Mouse (Mus musculus): ENCODE results near the gene Mcrip2. TPM values are rescaled to one million over a fixed set of nuclear protein-coding genes. Genes with fewer than 3 reads are reported as not detected.
"Not testable (repeated sequence)": the region's sequence is repeated elsewhere in the genome, so short reads cannot be mapped to it uniquely, and the experiment has no call there.

Mcrip2 gene
- polyA plus RNA-seq, 1 experiment, result 36.7 TPM

DNA sequence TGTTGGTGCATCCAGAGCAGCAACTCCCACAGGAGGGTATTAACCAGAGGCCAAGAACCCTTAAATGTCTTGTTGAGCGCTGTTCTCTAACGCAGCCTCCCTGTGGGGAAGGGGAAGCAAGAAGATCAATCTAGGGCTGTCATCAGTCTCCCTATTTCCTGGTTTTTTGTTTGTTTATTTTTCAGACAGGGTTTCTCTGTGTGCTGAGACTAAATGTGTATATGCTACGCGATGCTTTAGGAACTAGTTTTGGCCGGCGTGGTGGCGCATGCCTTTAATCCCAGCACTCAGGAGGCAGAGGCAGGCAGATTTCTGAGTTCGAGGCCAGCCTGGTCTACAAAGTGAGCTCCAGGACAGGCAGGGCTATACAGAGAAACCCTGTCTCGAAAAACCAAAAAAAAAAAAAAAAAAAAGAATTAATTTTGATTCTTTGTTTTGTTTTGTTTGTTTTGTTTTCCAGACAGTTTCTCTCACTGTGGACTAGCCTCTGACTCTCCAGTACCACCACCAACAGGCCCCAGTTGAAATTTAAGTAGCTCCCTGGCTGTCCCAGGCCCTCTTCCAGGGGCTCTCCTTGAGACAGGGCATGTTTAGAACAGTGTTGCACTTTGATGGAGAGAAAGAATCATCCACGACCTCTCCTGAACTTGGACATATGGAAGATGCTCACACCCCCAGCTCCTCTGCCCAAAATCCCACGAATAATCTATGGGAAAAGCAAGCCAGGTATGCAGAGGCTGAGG is 5.0 kb upstream of the Mcrip2 start:
- H3K36me3 ChIP-seq (ENCODE audit: control insufficient read depth, insufficient read depth), result no peaks in the 10 kb centered on the region
- no peaks in the 10 kb centered on the region for H3K27me3 ChIP-seq (ENCODE audit: control insufficient read depth, insufficient read depth, insufficient read length)
- H3K4me3 ChIP-seq, result peak overlapping the region; percentile 75
- H3ac ChIP-seq (ENCODE audit: control insufficient read depth, insufficient read length), result no peak overlapping the region
- H3K4me2 ChIP-seq (ENCODE audit: low read depth), result peak overlapping the region; percentile 96
- TF ChIP-seq MYOG (IDR thresholded peaks at IDR 0.05; ENCODE audit: control insufficient read depth in 1 of 3, insufficient read depth in 1 of 3, insufficient read length in 2 of 3, low read depth in 2 of 3), result no peak
- TF ChIP-seq POLR2A (IDR thresholded peaks at IDR 0.05; ENCODE audit: insufficient read length, low read depth), result no peak
- no peak for TF ChIP-seq USF1 (IDR thresholded peaks at IDR 0.05; ENCODE audit: low read depth)
- TF ChIP-seq CEBPB (IDR thresholded peaks at IDR 0.05; ENCODE audit: insufficient read depth, poor library complexity, severe bottlenecking), result no peak
- no peak for TF ChIP-seq TCF3 (IDR thresholded peaks at IDR 0.05; ENCODE audit: insufficient read length, low read depth)
- no peak for TF ChIP-seq REST (IDR thresholded peaks at IDR 0.05; ENCODE audit: insufficient read depth, insufficient read length)
- TF ChIP-seq TCF12 (IDR thresholded peaks at IDR 0.05; ENCODE audit: insufficient read depth, poor library complexity, severe bottlenecking), result no peak
- TF ChIP-seq MAX (IDR thresholded peaks at IDR 0.05; ENCODE audit: low read depth), result no peak
- TF ChIP-seq E2F4 (IDR thresholded peaks at IDR 0.05; ENCODE audit: insufficient read depth), result no peak
- TF ChIP-seq MYOD1 (IDR thresholded peaks at IDR 0.05; ENCODE audit: control insufficient read depth in 1 of 3, insufficient read length in 2 of 3, low read depth in 2 of 3), result no peak
- no peak for TF ChIP-seq POLR2AphosphoS2 (IDR thresholded peaks at IDR 0.05; ENCODE audit: insufficient read length, low read depth)
- no peak for TF ChIP-seq SRF (IDR thresholded peaks at IDR 0.05; ENCODE audit: control insufficient read depth, insufficient read length, low read depth)
- H3K79me2 ChIP-seq (ENCODE audit: control insufficient read depth, insufficient read depth), result peaks cover 4% of the 10 kb centered on the region

DNA sequence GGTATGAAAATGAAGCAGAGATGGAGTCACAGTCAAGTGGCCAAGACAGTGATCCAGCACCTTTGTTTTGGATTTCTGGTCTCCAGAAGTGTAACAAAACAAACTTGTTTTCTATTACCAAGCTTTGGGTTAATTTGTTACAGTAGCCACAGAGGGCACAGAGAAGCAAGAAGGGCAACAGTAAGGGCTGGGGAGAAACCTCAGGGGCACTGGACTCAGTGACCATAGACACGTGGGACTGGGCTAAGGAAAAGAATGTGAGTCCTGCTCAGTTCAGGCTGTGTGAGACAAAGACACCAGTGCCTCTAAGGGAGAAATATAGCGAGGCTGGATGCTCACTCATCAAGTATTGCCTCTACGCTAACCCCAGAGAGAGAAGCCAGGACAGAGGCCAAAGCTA is 4.1 kb upstream of the Mcrip2 start:
- H3K79me2 ChIP-seq (ENCODE audit: control insufficient read depth, insufficient read depth), result peaks cover 4% of the 10 kb centered on the region
- H3K4me3 ChIP-seq, result no peak overlapping the region
- H3K4me2 ChIP-seq (ENCODE audit: low read depth), result no peak overlapping the region
- TF ChIP-seq MYOG (IDR thresholded peaks at IDR 0.05; ENCODE audit: control insufficient read depth in 1 of 3, insufficient read depth in 1 of 3, insufficient read length in 2 of 3, low read depth in 2 of 3) (no peak), REST (IDR thresholded peaks at IDR 0.05; ENCODE audit: insufficient read depth, insufficient read length) (no peak), SRF (IDR thresholded peaks at IDR 0.05; ENCODE audit: control insufficient read depth, insufficient read length, low read depth) (no peak), E2F4 (IDR thresholded peaks at IDR 0.05; ENCODE audit: insufficient read depth) (no peak), POLR2AphosphoS2 (IDR thresholded peaks at IDR 0.05; ENCODE audit: insufficient read length, low read depth) (no peak), MAX (IDR thresholded peaks at IDR 0.05; ENCODE audit: low read depth) (no peak), CEBPB (IDR thresholded peaks at IDR 0.05; ENCODE audit: insufficient read depth, poor library complexity, severe bottlenecking) (no peak), TCF3 (IDR thresholded peaks at IDR 0.05; ENCODE audit: insufficient read length, low read depth) (no peak), MYOD1 (IDR thresholded peaks at IDR 0.05; ENCODE audit: control insufficient read depth in 1 of 3, insufficient read length in 2 of 3, low read depth in 2 of 3) (no peak), TCF12 (IDR thresholded peaks at IDR 0.05; ENCODE audit: insufficient read depth, poor library complexity, severe bottlenecking) (no peak), POLR2A (IDR thresholded peaks at IDR 0.05; ENCODE audit: insufficient read length, low read depth) (no peak), USF1 (IDR thresholded peaks at IDR 0.05; ENCODE audit: low read depth) (no peak)
- H3ac ChIP-seq (ENCODE audit: control insufficient read depth, insufficient read length), result no peak overlapping the region
- H3K27me3 ChIP-seq (ENCODE audit: control insufficient read depth, insufficient read depth, insufficient read length), result no peaks in the 10 kb centered on the region
- no peaks in the 10 kb centered on the region for H3K36me3 ChIP-seq (ENCODE audit: control insufficient read depth, insufficient read depth)

DNA sequence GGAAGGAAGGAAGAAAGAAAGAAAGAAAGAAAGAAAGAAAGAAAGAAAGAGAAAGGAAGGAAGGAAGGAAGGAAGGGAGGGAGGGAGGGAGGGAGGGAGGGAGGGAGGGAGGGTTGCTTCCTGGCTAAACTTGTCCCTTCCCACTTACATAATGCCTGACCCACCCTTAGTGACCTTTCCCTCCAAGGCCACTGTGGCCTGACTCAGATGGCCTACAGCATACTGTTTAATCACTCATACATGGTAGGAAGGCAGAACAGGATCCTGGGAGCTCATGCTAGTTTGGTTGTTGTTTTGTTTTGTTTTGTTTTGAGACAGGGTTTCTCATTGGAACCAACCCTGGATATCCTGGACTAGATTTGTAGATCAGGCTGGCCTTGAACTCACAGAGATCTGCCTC is 3.0 kb upstream of the Mcrip2 start:
- H3K27me3 ChIP-seq (ENCODE audit: control insufficient read depth, insufficient read depth, insufficient read length); H3ac ChIP-seq (ENCODE audit: control insufficient read depth, insufficient read length); H3K4me3 ChIP-seq; H3K79me2 ChIP-seq (ENCODE audit: control insufficient read depth, insufficient read depth); H3K4me2 ChIP-seq (ENCODE audit: low read depth); H3K36me3 ChIP-seq (ENCODE audit: control insufficient read depth, insufficient read depth): not testable (repeated sequence)

DNA sequence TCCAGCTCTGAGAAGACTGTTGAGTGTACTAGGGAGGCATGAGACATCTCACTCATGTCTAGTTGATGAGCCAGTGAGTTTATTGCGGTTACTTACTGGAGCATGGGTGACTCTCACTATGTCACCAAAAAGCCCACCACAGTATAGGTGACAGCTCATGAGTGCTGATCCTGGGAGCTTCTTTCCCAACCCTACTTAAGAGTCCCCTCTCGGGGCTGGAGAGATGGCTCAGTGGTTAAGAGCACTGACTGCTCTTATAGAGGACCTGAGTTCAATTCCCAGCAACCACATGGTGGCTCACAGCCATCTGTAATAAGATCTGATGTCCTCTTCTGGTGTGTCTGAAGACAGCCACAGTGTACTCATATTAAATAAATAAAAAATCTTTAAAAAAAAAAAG is 1.4 kb upstream of the Mcrip2 start:
- Histone ChIP-seq H3K27me3 (ENCODE audit: control insufficient read depth, insufficient read depth, insufficient read length) (no peaks in the 10 kb centered on the region), H3K79me2 (ENCODE audit: control insufficient read depth, insufficient read depth) (no peaks in the 10 kb centered on the region), H3K4me2 (ENCODE audit: low read depth) (no peak overlapping the region), H3ac (ENCODE audit: control insufficient read depth, insufficient read length) (no peak overlapping the region), H3K36me3 (ENCODE audit: control insufficient read depth, insufficient read depth) (no peaks in the 10 kb centered on the region), H3K4me3 (no peak overlapping the region)
- no peak for TF ChIP-seq CEBPB (IDR thresholded peaks at IDR 0.05; ENCODE audit: insufficient read depth, poor library complexity, severe bottlenecking)
- TF ChIP-seq MAX (IDR thresholded peaks at IDR 0.05; ENCODE audit: low read depth), result no peak
- TF ChIP-seq SRF (IDR thresholded peaks at IDR 0.05; ENCODE audit: control insufficient read depth, insufficient read length, low read depth), result no peak
- no peak for TF ChIP-seq E2F4 (IDR thresholded peaks at IDR 0.05; ENCODE audit: insufficient read depth)
- no peak for TF ChIP-seq MYOG (IDR thresholded peaks at IDR 0.05; ENCODE audit: control insufficient read depth in 1 of 3, insufficient read depth in 1 of 3, insufficient read length in 2 of 3, low read depth in 2 of 3)
- no peak for TF ChIP-seq TCF12 (IDR thresholded peaks at IDR 0.05; ENCODE audit: insufficient read depth, poor library complexity, severe bottlenecking)
- TF ChIP-seq USF1 (IDR thresholded peaks at IDR 0.05; ENCODE audit: low read depth), result no peak
- TF ChIP-seq MYOD1 (IDR thresholded peaks at IDR 0.05; ENCODE audit: control insufficient read depth in 1 of 3, insufficient read length in 2 of 3, low read depth in 2 of 3), result no peak
- TF ChIP-seq POLR2AphosphoS2 (IDR thresholded peaks at IDR 0.05; ENCODE audit: insufficient read length, low read depth), result no peak
- TF ChIP-seq TCF3 (IDR thresholded peaks at IDR 0.05; ENCODE audit: insufficient read length, low read depth), result no peak
- TF ChIP-seq REST (IDR thresholded peaks at IDR 0.05; ENCODE audit: insufficient read depth, insufficient read length), result no peak
- TF ChIP-seq POLR2A (IDR thresholded peaks at IDR 0.05; ENCODE audit: insufficient read length, low read depth), result no peak

DNA sequence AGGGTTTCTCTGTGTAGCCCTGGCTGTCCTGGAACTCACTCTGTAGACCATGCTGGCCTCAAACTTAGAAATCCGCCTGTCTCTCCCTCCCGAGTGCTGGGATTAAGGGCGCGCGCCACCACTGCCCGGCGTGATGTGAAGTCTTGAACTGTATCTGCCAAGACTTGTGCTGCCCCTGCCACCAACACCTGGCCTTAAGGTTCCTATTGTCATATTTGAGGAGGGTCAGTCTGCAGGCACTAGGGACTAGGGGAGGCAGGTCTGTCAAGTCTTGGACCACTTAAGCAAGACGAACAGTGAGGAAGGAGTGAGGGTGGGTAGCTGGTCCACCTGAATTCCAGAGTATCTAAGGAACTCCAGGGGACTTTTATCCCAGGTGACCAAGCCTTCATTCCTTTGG is 934 bp upstream of the Mcrip2 start:
- no peak overlapping the region for H3K4me3 ChIP-seq
- H3K4me2 ChIP-seq (ENCODE audit: low read depth), result no peak overlapping the region
- H3K79me2 ChIP-seq (ENCODE audit: control insufficient read depth, insufficient read depth), result no peaks in the 10 kb centered on the region
- no peak overlapping the region for H3ac ChIP-seq (ENCODE audit: control insufficient read depth, insufficient read length)
- no peaks in the 10 kb centered on the region for H3K27me3 ChIP-seq (ENCODE audit: control insufficient read depth, insufficient read depth, insufficient read length)
- H3K36me3 ChIP-seq (ENCODE audit: control insufficient read depth, insufficient read depth), result no peaks in the 10 kb centered on the region
- TF ChIP-seq TCF12 (IDR thresholded peaks at IDR 0.05; ENCODE audit: insufficient read depth, poor library complexity, severe bottlenecking), result no peak
- TF ChIP-seq POLR2A (IDR thresholded peaks at IDR 0.05; ENCODE audit: insufficient read length, low read depth), result no peak
- no peak for TF ChIP-seq MAX (IDR thresholded peaks at IDR 0.05; ENCODE audit: low read depth)
- no peak for TF ChIP-seq POLR2AphosphoS2 (IDR thresholded peaks at IDR 0.05; ENCODE audit: insufficient read length, low read depth)
- TF ChIP-seq SRF (IDR thresholded peaks at IDR 0.05; ENCODE audit: control insufficient read depth, insufficient read length, low read depth), result no peak
- no peak for TF ChIP-seq MYOG (IDR thresholded peaks at IDR 0.05; ENCODE audit: control insufficient read depth in 1 of 3, insufficient read depth in 1 of 3, insufficient read length in 2 of 3, low read depth in 2 of 3)
- TF ChIP-seq REST (IDR thresholded peaks at IDR 0.05; ENCODE audit: insufficient read depth, insufficient read length), result no peak
- TF ChIP-seq MYOD1 (IDR thresholded peaks at IDR 0.05; ENCODE audit: control insufficient read depth in 1 of 3, insufficient read length in 2 of 3, low read depth in 2 of 3), result no peak
- no peak for TF ChIP-seq CEBPB (IDR thresholded peaks at IDR 0.05; ENCODE audit: insufficient read depth, poor library complexity, severe bottlenecking)
- TF ChIP-seq USF1 (IDR thresholded peaks at IDR 0.05; ENCODE audit: low read depth), result no peak
- TF ChIP-seq E2F4 (IDR thresholded peaks at IDR 0.05; ENCODE audit: insufficient read depth), result no peak
- TF ChIP-seq TCF3 (IDR thresholded peaks at IDR 0.05; ENCODE audit: insufficient read length, low read depth), result no peak

Data from myocyte (in vitro differentiated cells).